Mouse (Mus musculus): ENCODE measurements around the gene Cldn24. TPM values are rescaled to one million over a fixed set of nuclear protein-coding genes. Genes with fewer than 3 reads are reported as not detected.
A peak's percentile ranks its signal among the peaks of the same experiment; 100 is the strongest.

Gene Cldn24
- polyA plus RNA-seq (2016; fragmentation: Nextera tagmentation; extraction: Ambion mirVana) = not detected in 2 replicates

GRCm38 (mm10) chr8:47821843-47822242 lies at the start of gene Cldn24:
TSS of gene Cldn24 (plus strand) at chr8:47822143.
- no peak for DNase-seq (ENCODE audit: low spot score)
- 80% methylated on average over 6 of the region's 6 CpGs for WGBS
- H3K9me3 ChIP-seq = no peaks in the 10 kb centered on the region
- no peak within 1 kb of the TSS for H3K4me3 ChIP-seq
- H3K4me1 ChIP-seq = peaks cover 22% of the 10 kb centered on the region
- H3K27ac ChIP-seq (replicated peaks) = no peak within 1 kb of the TSS; the same call in 1 of the 2 replicates
- no peaks in the 10 kb centered on the region for H3K27me3 ChIP-seq (replicated peaks; ENCODE audit: low read depth, poor library complexity, severe bottlenecking)
- no peaks in the 10 kb centered on the region for H3K36me3 ChIP-seq (replicated peaks)

DNA sequence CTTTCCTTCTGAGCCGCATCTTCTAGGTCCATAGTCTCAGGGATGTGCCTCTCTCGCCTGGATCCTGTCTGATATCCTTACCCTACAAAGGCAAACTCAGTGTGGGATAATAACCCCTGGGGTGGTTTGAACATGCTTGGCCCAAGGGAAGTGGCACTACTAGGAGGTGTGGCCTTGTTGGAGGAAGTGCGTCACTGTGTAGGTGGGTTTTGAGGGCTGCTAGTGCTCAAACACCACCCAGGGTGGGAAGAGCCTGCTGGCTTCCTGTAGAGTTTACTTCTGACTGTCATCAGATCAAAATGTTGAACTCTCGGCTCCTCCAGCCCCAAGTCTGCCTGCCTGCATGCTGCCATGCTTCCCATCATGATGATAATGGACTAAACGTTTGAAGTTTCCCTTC lies 49.0 kb upstream of the Cldn24 start:
- H3K4me3 ChIP-seq = no peak overlapping the region
- 83% methylated on average over 5 of the region's 5 CpGs for WGBS
- peaks cover 8% of the 10 kb centered on the region; the same call in 1 of the 2 replicates for H3K4me1 ChIP-seq
- no peak overlapping the region for H3K27ac ChIP-seq (replicated peaks)
- H3K9me3 ChIP-seq = no peaks in the 10 kb centered on the region
- no peaks in the 10 kb centered on the region for H3K36me3 ChIP-seq (replicated peaks)
- no peak for DNase-seq (ENCODE audit: low spot score)
- H3K27me3 ChIP-seq (replicated peaks; ENCODE audit: low read depth, poor library complexity, severe bottlenecking) = no peaks in the 10 kb centered on the region

DNA sequence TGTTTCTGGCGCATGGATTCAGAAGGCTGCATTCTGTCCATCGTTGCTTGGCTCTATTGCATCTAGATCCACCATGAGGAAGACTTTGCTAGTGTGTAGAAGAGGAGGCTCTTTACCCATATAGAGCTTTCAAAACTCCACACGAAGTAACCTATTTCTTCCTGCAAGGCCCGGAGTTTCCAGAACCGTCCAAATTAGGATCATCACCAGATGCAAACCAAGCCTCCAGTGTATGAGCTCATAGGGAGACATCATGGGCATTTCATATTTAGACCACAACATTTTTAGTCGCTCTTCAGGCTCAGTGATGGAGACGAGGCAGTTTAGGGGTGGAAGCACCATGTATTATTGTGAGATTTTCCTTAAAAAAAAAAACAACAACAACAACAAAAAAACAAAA lies 44.5 kb upstream of the Cldn24 start:
- Histone ChIP-seq H3K27me3 (replicated peaks; ENCODE audit: low read depth, poor library complexity, severe bottlenecking) (no peaks in the 10 kb centered on the region), H3K4me1 (no peaks in the 10 kb centered on the region), H3K4me3 (no peak overlapping the region), H3K36me3 (replicated peaks) (no peaks in the 10 kb centered on the region), H3K27ac (replicated peaks) (no peak overlapping the region), H3K9me3 (no peaks in the 10 kb centered on the region)
- DNase-seq (ENCODE audit: low spot score) = no peak
- WGBS = 90% methylated on average over 7 of the region's 7 CpGs

- Histone ChIP-seq H3K27ac (replicated peaks) (no peak overlapping the region), H3K36me3 (replicated peaks) (no peaks in the 10 kb centered on the region), H3K4me3 (no peak overlapping the region), H3K9me3 (no peaks in the 10 kb centered on the region), H3K27me3 (replicated peaks; ENCODE audit: low read depth, poor library complexity, severe bottlenecking) (no peaks in the 10 kb centered on the region), H3K4me1 (no peaks in the 10 kb centered on the region)
- DNase-seq (ENCODE audit: low spot score) = no peak
- WGBS = 85% methylated on average over 6 of the region's 6 CpGs
Observed at GRCm38 (mm10) chr8:47779589-47779988, 42.4 kb upstream of the Cldn24 start.

GRCm38 (mm10) chr8:47781881-47782280 lies 40.1 kb upstream of the Cldn24 start:
- DNase-seq (ENCODE audit: low spot score) = no peak
- Histone ChIP-seq H3K4me1 (no peaks in the 10 kb centered on the region), H3K27ac (replicated peaks) (no peak overlapping the region), H3K36me3 (replicated peaks) (no peaks in the 10 kb centered on the region), H3K4me3 (no peak overlapping the region), H3K9me3 (0 out of 2 replicates have a peak, but pooled peaks cover 3% of the 10 kb centered on the region), H3K27me3 (replicated peaks; ENCODE audit: low read depth, poor library complexity, severe bottlenecking) (no peaks in the 10 kb centered on the region)
- 91% methylated on average over 4 of the region's 4 CpGs for WGBS

- no peak for DNase-seq (ENCODE audit: low spot score)
- no peak overlapping the region for H3K4me3 ChIP-seq
- no peak overlapping the region for H3K27ac ChIP-seq (replicated peaks)
- WGBS = 93% methylated on average over 2 of the region's 2 CpGs
- 0 out of 2 replicates have a peak, but pooled peaks cover 3% of the 10 kb centered on the region for H3K9me3 ChIP-seq
- H3K4me1 ChIP-seq = peaks cover 9% of the 10 kb centered on the region; the same call in 1 of the 2 replicates
- no peaks in the 10 kb centered on the region for H3K27me3 ChIP-seq (replicated peaks; ENCODE audit: low read depth, poor library complexity, severe bottlenecking)
- H3K36me3 ChIP-seq (replicated peaks) = no peaks in the 10 kb centered on the region
Observed at GRCm38 (mm10) chr8:47783544-47783943, 38.4 kb upstream of the Cldn24 start.

DNA sequence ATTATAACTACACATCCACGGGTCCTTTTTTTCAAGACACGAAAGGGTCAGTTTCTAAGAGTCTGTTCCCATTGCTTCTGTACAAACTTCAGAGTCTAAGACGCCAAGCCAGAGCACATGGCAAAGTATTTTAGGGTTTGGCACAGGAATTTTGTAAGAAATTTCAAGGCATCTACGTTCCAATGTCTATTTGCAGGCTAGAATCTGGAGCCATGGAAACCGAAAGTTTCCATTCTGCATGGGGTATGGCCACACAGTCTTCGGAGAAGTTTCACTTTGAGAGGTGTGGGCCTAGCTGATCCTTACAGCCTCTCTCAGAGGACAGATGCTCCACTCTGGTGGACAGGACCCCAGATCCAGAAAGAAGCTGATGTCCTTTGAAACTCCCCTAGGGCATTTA lies 38.0 kb upstream of the Cldn24 start:
- Histone ChIP-seq H3K4me1 (peaks cover 9% of the 10 kb centered on the region; the same call in 1 of the 2 replicates), H3K9me3 (0 out of 2 replicates have a peak, but pooled peaks cover 3% of the 10 kb centered on the region), H3K27ac (replicated peaks) (no peak overlapping the region), H3K36me3 (replicated peaks) (no peaks in the 10 kb centered on the region), H3K4me3 (no peak overlapping the region), H3K27me3 (replicated peaks; ENCODE audit: low read depth, poor library complexity, severe bottlenecking) (no peaks in the 10 kb centered on the region)
- no peak for DNase-seq (ENCODE audit: low spot score)
- WGBS = 93% methylated on average over 6 of the region's 6 CpGs

GRCm38 (mm10) chr8:47784436-47784835 lies 37.5 kb upstream of the Cldn24 start:
- Histone ChIP-seq H3K4me1 (peaks cover 9% of the 10 kb centered on the region; the same call in 1 of the 2 replicates), H3K27ac (replicated peaks) (no peak overlapping the region), H3K4me3 (no peak overlapping the region), H3K27me3 (replicated peaks; ENCODE audit: low read depth, poor library complexity, severe bottlenecking) (no peaks in the 10 kb centered on the region), H3K9me3 (0 out of 2 replicates have a peak, but pooled peaks cover 3% of the 10 kb centered on the region), H3K36me3 (replicated peaks) (no peaks in the 10 kb centered on the region)
- no peak for DNase-seq (ENCODE audit: low spot score)
- 94% methylated on average over 7 of the region's 7 CpGs for WGBS

DNA sequence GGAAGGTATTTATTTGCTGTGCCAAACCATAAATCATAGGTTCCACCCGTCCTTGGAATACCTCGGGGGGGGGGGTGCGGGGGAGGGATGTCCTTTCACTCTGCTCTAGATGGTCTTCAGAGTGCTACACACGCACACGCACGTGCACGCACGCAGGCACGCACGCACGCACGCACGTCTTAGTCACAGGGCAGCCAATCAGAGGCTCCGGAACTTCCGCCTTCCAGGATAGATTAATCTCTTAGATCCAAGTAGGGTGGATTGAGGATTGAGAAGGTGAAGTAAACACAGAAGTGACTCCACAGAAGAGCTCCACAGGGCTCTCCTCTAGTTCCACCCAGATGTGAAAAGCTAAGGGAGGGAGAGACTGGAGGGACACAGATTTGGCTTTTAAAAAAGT lies 35.6 kb upstream of the Cldn24 start:
- 0 out of 2 replicates have a peak, but pooled peaks cover 3% of the 10 kb centered on the region for H3K9me3 ChIP-seq
- H3K4me3 ChIP-seq = no peak overlapping the region
- no peaks in the 10 kb centered on the region for H3K36me3 ChIP-seq (replicated peaks)
- H3K27me3 ChIP-seq (replicated peaks; ENCODE audit: low read depth, poor library complexity, severe bottlenecking) = no peaks in the 10 kb centered on the region
- no peak overlapping the region for H3K27ac ChIP-seq (replicated peaks)
- H3K4me1 ChIP-seq = peaks cover 9% of the 10 kb centered on the region; the same call in 1 of the 2 replicates
- WGBS = 96% methylated on average over 15 of the region's 15 CpGs
- DNase-seq (ENCODE audit: low spot score) = no peak

DNA sequence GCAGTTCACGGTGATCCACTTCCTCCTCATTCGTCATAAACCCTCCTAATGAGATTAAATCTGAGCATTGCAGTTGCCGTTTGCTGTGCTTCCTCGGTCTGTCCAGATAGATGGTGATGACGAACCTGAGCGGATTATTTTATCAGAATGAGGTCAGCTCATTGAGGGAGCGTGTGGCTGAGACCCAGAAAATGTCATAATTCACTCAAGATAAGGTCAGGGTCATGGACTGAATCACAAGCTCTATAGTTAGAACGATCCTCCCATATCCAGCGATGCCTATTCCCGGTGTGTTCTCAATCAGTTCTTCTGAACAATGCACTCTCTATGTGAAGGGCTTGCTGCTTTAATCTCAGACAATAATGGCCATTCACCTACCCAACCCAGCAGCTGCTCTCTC lies 34.2 kb upstream of the Cldn24 start:
- Histone ChIP-seq H3K4me3 (no peak overlapping the region), H3K27ac (replicated peaks) (no peak overlapping the region; the same call in 1 of the 2 replicates), H3K4me1 (peaks cover 9% of the 10 kb centered on the region; the same call in 1 of the 2 replicates), H3K36me3 (replicated peaks) (no peaks in the 10 kb centered on the region), H3K9me3 (0 out of 2 replicates have a peak, but pooled peaks cover 3% of the 10 kb centered on the region), H3K27me3 (replicated peaks; ENCODE audit: low read depth, poor library complexity, severe bottlenecking) (no peaks in the 10 kb centered on the region)
- 51% methylated on average over 10 of the region's 10 CpGs for WGBS
- DNase-seq (ENCODE audit: low spot score) = peak; percentile 23

DNA sequence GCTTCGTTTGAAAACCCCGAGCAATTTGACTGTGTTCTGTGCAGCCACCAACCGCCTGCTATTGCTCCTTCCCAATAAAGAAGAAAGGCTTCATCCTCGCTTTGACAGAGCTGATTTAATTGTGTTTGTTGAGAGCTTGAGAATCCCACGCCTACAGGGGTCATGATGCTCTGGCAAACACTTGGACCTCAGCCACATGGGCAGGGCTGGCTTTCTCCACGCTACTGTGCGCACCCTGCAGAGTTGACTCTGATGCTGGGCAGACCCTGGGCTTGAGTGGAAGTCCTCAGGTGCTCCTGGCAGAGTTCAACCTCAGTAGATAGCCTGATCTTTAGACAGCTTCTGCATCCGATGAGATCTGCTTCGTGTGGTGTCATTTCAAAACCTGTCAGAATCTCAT lies 30.0 kb upstream of the Cldn24 start:
- H3K27ac ChIP-seq (replicated peaks) = no peak overlapping the region
- H3K36me3 ChIP-seq (replicated peaks) = no peaks in the 10 kb centered on the region
- WGBS = 83% methylated on average over 9 of the region's 9 CpGs
- H3K27me3 ChIP-seq (replicated peaks; ENCODE audit: low read depth, poor library complexity, severe bottlenecking) = no peaks in the 10 kb centered on the region
- peaks cover 9% of the 10 kb centered on the region; the same call in 1 of the 2 replicates for H3K4me1 ChIP-seq
- peaks cover 16% of the 10 kb centered on the region for H3K9me3 ChIP-seq
- DNase-seq (ENCODE audit: low spot score) = no peak
- no peak overlapping the region for H3K4me3 ChIP-seq

DNA sequence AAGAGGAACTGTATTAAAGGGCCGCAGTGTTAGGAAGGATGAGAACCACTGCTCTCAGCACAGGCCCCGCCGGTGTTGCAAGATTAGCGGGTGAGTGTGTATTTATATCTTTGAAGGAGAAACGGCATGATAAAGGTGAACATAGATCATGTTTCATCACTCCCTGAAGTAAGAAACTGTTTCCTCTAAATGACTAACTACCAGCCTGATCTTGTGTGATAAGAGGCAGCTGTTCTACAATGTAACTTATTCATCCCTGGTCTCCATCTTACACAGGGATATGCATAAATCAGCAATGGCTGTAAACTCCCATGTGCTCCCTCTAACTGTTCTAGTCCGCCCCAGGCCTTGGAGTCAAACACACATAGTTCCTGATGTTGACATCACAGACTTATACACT lies 22.5 kb upstream of the Cldn24 start:
- no peak for DNase-seq (ENCODE audit: low spot score)
- Histone ChIP-seq H3K9me3 (peaks cover 11% of the 10 kb centered on the region), H3K4me1 (no peaks in the 10 kb centered on the region), H3K27ac (replicated peaks) (no peak overlapping the region), H3K36me3 (replicated peaks) (no peaks in the 10 kb centered on the region), H3K4me3 (no peak overlapping the region), H3K27me3 (replicated peaks; ENCODE audit: low read depth, poor library complexity, severe bottlenecking) (no peaks in the 10 kb centered on the region)
- 87% methylated on average over 6 of the region's 6 CpGs for WGBS

DNA sequence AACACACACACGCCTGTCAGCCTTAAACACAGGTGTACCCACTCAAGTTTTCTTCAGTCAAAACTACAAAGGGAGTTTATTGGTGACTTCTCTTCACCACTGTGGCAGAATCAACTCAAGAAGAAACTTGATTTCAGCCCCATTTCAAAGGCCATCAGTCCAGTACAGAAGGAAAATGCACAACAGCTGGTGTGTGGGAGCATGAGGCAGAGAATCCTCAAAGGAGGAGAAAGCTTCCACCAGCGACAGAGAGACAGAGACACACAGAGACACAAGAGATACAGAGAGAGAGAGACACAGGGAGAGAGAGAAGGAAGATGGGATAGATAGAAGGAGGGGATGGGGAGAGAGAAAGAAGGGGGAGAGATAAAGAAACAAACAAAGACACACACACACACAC lies 19.6 kb upstream of the Cldn24 start:
- Histone ChIP-seq H3K9me3 (no peaks in the 10 kb centered on the region), H3K4me3 (no peak overlapping the region)
- WGBS = 83% methylated on average over 2 of the region's 2 CpGs

More for the DNA sequence above, 19.6 kb upstream of the Cldn24 start:
- no peaks in the 10 kb centered on the region for H3K4me1 ChIP-seq
- H3K36me3 ChIP-seq (replicated peaks) = no peaks in the 10 kb centered on the region
- no peaks in the 10 kb centered on the region for H3K27me3 ChIP-seq (replicated peaks; ENCODE audit: low read depth, poor library complexity, severe bottlenecking)
- DNase-seq (ENCODE audit: low spot score) = no peak
- H3K27ac ChIP-seq (replicated peaks) = no peak overlapping the region
